Mouse (Mus musculus) forebrain, postnatal 0 days (tissue): ENCODE measurements at regions not wholly inside any gene's neighbourhood (a gene's known extent, or its start where the extent isn't known, plus 50 kb on each side); places are given as distances from the start of the nearest gene placed in this dataset.
"Not testable (repeated sequence)": the region's sequence is repeated elsewhere in the genome, so short reads cannot be mapped to it uniquely, and the experiment has no call there.

Source experiments
- ATAC-seq: fragments of 200-750 bp; cut with Nextera tagmentation; 2 replicates; pipeline ENCODE4 v1.8.0; 2017; ENCODE audit warnings: mild to moderate bottlenecking, moderate library complexity
- DNase-seq: peaks from one replicate; pipeline ENCODE4 v3.0.0-alpha.2; 2015
- H3K27ac ChIP-seq: fragments of 300-500 bp; sonication (generic); 2 replicates; pipeline ENCODE4 v1.5.1; 2014; ENCODE audit warnings: low read depth, mild to moderate bottlenecking, antibody characterized with exemption, low read length, moderate library complexity, mixed read lengths
- H3K27me3 ChIP-seq: fragments of 300-500 bp; sonication (generic); 2 replicates; pipeline ENCODE4 v1.6.1; 2014; ENCODE audit warnings: mild to moderate bottlenecking, low read length, mixed read lengths; ENCODE audit not compliant: insufficient read depth
- H3K36me3 ChIP-seq: fragments of 300-500 bp; sonication (generic); 2 replicates; pipeline ENCODE4 v1.6.1; 2014; ENCODE audit warnings: mild to moderate bottlenecking, moderate library complexity; ENCODE audit not compliant: insufficient read depth
- H3K4me1 ChIP-seq: fragments of 300-500 bp; sonication (generic); 2 replicates; pipeline ENCODE4 v1.6.1; 2014; ENCODE audit warnings: antibody characterized with exemption; ENCODE audit not compliant: insufficient read depth
- H3K4me2 ChIP-seq: fragments of 300-500 bp; sonication (generic); 2 replicates; pipeline ENCODE4 v1.6.1; 2014; ENCODE audit warnings: low read depth, mild to moderate bottlenecking, moderate library complexity
- H3K4me3 ChIP-seq: fragments of 300-500 bp; sonication (generic); 2 replicates; pipeline ENCODE4 v1.5.1; 2014; ENCODE audit warnings: low read depth, low read length, mixed read lengths
- H3K9ac ChIP-seq: fragments of 300-500 bp; sonication (generic); 2 replicates; pipeline ENCODE4 v1.6.1; 2014; ENCODE audit warnings: mild to moderate bottlenecking
- H3K9me3 ChIP-seq: fragments of 300-500 bp; sonication (generic); 2 replicates; pipeline ENCODE4 v1.6.1; 2016; ENCODE audit warnings: low read length
- CTCF ChIP-seq: sonication (generic); IDR thresholded peaks from 2 replicates; pipeline ENCODE4 v1.5.1; 2016; ENCODE audit warnings: antibody characterized with exemption, control low read depth, low read depth
- WGBS: fragments of 180-500 bp; shearing (Covaris S2); extraction: QIAGEN DNeasy Blood & Tissue Kit; methylation state at CpG from one replicate; pipeline ENCODE4 v1.1.7; 2014; 5-methylcytosine and 5-hydroxymethylcytosine counted together

- no peaks in the 10 kb centered on the region for H3K4me1 ChIP-seq
- H3K27me3 ChIP-seq = no peaks in the 10 kb centered on the region
- H3K9me3 ChIP-seq = no peaks in the 10 kb centered on the region
- WGBS = 51% methylated on average over 8 of the region's 8 CpGs
- no peak for TF ChIP-seq CTCF
- no peak for DNase-seq
- no peak overlapping the region for H3K27ac ChIP-seq
- H3K4me3 ChIP-seq = no peak overlapping the region
- peak; percentile 56; the same call in 1 of the 2 replicates for ATAC-seq
- H3K9ac ChIP-seq = no peak overlapping the region
- no peaks in the 10 kb centered on the region for H3K36me3 ChIP-seq
- H3K4me2 ChIP-seq = no peak overlapping the region
These were observed 95.8 kb upstream of the Slc1a3 start for GRCm38 (mm10) chr15:8806354-8806753.

DNA sequence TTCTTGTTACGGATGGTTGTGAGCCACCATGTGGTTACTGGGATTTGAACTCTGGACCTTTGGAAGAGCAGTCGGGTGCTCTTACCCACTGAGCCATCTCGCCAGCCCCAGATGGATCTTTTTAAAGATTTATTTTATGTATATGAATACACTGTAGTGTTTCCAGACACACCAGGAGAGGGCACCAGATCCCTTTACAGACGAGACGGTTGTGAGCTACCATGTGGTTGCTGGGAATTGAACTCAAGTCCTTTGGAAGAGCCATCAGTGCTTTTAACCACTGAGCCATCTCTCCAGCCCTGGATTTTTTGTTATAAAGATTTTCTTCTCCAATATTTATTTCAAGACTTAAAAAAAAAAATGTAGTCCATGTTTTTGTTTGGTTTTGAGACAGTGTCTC is 95.0 kb upstream of the Slc1a3 start:
- H3K27me3 ChIP-seq, ATAC-seq, H3K27ac ChIP-seq, H3K36me3 ChIP-seq, DNase-seq, H3K9ac ChIP-seq, H3K4me3 ChIP-seq, H3K4me1 ChIP-seq, H3K9me3 ChIP-seq, H3K4me2 ChIP-seq: not testable (repeated sequence)
- WGBS = 96% methylated on average over 4 of the region's 5 CpGs

DNA sequence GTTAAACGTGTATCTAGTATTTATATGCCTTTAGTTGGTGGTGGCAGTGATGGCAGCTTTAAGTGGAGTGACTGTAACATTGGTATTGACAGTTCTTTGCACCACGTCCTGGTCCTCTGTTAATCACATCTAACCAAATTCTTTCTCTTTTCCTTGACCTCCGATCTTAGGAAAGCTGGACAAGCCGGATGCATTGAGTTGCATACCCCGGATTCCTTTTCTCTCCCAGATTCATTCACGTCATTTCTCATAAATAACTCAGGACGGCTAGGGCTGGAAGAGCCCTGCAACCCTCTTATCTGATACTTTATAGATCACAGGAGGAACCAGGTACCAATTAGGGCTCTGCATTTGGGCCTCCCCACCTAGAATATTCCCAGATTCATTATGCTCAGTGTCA is 91.5 kb upstream of the Slc1a3 start:
- no peak overlapping the region for H3K4me2 ChIP-seq
- H3K4me3 ChIP-seq = no peak overlapping the region
- 76% methylated on average over 7 of the region's 7 CpGs for WGBS
- H3K27ac ChIP-seq = no peak overlapping the region
- TF ChIP-seq CTCF = no peak
- H3K36me3 ChIP-seq = no peaks in the 10 kb centered on the region
- no peaks in the 10 kb centered on the region for H3K4me1 ChIP-seq
- H3K9me3 ChIP-seq = no peaks in the 10 kb centered on the region
- H3K27me3 ChIP-seq = no peaks in the 10 kb centered on the region
- no peak for DNase-seq
- H3K9ac ChIP-seq = no peak overlapping the region
- ATAC-seq = no peak

GRCm38 (mm10) chr15:8797015-8797414 is 86.5 kb upstream of the Slc1a3 start:
- H3K4me3 ChIP-seq = no peak overlapping the region
- no peak for DNase-seq
- H3K27me3 ChIP-seq = no peaks in the 10 kb centered on the region
- H3K36me3 ChIP-seq = no peaks in the 10 kb centered on the region
- 100% methylated on average over 1 of the region's 1 CpGs for WGBS
- no peaks in the 10 kb centered on the region for H3K4me1 ChIP-seq
- H3K27ac ChIP-seq = no peak overlapping the region
- H3K9me3 ChIP-seq = no peaks in the 10 kb centered on the region
- no peak overlapping the region for H3K9ac ChIP-seq
- H3K4me2 ChIP-seq = no peak overlapping the region
- ATAC-seq = no peak
- 0 out of 2 replicates have a peak, but pooled peaks have one; percentile 25 for TF ChIP-seq CTCF

DNA sequence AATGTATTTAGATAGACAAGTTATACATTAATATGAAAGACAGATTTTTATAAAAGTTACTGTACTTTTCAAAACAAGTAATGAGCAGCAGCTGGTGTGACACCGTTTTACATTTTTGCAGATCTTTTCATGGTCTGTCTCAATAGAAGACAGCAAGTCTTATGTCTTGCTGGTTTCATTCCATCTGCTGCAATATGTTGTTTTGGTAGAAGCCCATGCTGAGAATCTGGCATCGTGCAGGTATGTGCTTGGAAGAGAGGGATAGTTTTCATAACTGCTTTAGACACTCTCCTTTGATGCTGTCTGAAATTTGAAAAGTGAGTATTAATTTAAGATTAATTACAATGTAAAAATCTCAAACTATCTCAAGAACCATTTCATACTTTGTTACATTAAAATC is 81.5 kb upstream of the Slc1a3 start:
- TF ChIP-seq CTCF = no peak
- no peak overlapping the region for H3K27ac ChIP-seq
- H3K9ac ChIP-seq = no peak overlapping the region
- H3K4me3 ChIP-seq = no peak overlapping the region
- H3K9me3 ChIP-seq = no peaks in the 10 kb centered on the region
- no peak overlapping the region for H3K4me2 ChIP-seq
- no peaks in the 10 kb centered on the region for H3K36me3 ChIP-seq
- H3K27me3 ChIP-seq = no peaks in the 10 kb centered on the region
- WGBS = 44% methylated on average over 2 of the region's 2 CpGs
- peak; percentile 66 for ATAC-seq
- peak; percentile 76 for DNase-seq
- H3K4me1 ChIP-seq = no peaks in the 10 kb centered on the region

DNA sequence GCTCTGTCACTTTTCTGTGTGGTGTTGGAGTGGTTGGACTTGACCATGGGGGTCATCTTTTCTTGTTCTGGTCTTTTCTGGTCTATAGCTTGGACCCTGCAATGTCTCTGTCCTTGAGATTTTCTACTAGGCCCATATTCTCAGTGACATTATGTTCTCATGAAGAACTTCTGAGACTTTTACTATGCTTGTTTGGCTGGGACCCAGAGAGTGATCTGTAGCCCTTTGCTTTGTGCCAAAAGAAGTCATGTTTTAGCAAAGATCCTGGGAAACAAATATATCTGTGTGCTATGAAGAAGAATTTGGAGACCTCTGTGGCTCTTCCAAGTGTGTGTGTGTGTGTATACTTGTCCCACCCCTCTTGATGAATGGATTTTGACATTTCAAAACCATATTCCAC is 79.4 kb upstream of the Slc1a3 start:
- ATAC-seq (no peak), DNase-seq (no peak)
- no peak overlapping the region for H3K4me2 ChIP-seq
- H3K4me1 ChIP-seq = no peaks in the 10 kb centered on the region
- H3K27ac ChIP-seq = no peak overlapping the region
- no peak for TF ChIP-seq CTCF
- no peaks in the 10 kb centered on the region for H3K36me3 ChIP-seq
- H3K9ac ChIP-seq = no peak overlapping the region
- no peak overlapping the region for H3K4me3 ChIP-seq
- no peaks in the 10 kb centered on the region for H3K9me3 ChIP-seq
- H3K27me3 ChIP-seq = no peaks in the 10 kb centered on the region

DNA sequence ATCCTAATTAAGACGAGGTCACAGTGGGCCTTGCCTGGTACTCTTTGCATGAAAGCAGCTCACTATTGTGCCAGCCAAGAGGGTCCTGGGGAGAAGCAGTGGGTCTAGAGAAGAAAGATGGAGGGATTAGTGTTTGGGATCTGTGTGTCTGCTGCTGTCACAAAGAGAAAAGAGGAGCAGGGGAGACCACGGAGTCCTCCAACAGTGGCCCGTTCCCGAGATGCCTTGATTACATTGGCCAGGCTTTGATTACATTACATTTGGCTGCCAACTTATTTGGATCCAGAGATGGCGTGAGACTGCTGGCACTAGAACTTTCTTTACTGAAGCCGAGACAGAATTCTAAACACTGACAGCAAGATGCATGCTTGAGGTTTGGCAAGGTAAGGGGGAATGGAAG is 78.4 kb upstream of the Slc1a3 start:
- Histone ChIP-seq H3K36me3 (no peaks in the 10 kb centered on the region), H3K9me3 (no peaks in the 10 kb centered on the region), H3K27me3 (no peaks in the 10 kb centered on the region), H3K9ac (no peak overlapping the region), H3K27ac (no peak overlapping the region), H3K4me2 (no peak overlapping the region), H3K4me1 (no peaks in the 10 kb centered on the region), H3K4me3 (no peak overlapping the region)
- 21% methylated on average over 6 of the region's 6 CpGs for WGBS
- TF ChIP-seq CTCF = no peak
- DNase-seq (peak; percentile 47), ATAC-seq (peak; percentile 51)

- H3K36me3 ChIP-seq = no peaks in the 10 kb centered on the region
- 18% methylated on average over 6 of the region's 6 CpGs for WGBS
- no peak overlapping the region for H3K9ac ChIP-seq
- H3K9me3 ChIP-seq = no peaks in the 10 kb centered on the region
- peak; percentile 23 for ATAC-seq
- no peak overlapping the region for H3K27ac ChIP-seq
- H3K4me2 ChIP-seq = no peak overlapping the region
- H3K4me3 ChIP-seq = no peak overlapping the region
- TF ChIP-seq CTCF = no peak
- no peaks in the 10 kb centered on the region for H3K27me3 ChIP-seq
- peak; percentile 48 for DNase-seq
- H3K4me1 ChIP-seq = no peaks in the 10 kb centered on the region
These were observed 75.0 kb upstream of the Slc1a3 start for GRCm38 (mm10) chr15:8785537-8785936.
